Mouse (Mus musculus): ENCODE data around the gene Olfr1196.
"Not testable (repeated sequence)": the region's sequence is repeated elsewhere in the genome, so short reads cannot be mapped to it uniquely, and the experiment has no call there.

Gene Olfr1196

GRCm38 (mm10) chr2:88704497-88704896 lies at the start of gene Olfr1196:
Gene Olfr1196, minus strand, starts transcription at chr2:88704597.
- no peak for DNase-seq (ENCODE audit: inconsistent ontology term)

DNA sequence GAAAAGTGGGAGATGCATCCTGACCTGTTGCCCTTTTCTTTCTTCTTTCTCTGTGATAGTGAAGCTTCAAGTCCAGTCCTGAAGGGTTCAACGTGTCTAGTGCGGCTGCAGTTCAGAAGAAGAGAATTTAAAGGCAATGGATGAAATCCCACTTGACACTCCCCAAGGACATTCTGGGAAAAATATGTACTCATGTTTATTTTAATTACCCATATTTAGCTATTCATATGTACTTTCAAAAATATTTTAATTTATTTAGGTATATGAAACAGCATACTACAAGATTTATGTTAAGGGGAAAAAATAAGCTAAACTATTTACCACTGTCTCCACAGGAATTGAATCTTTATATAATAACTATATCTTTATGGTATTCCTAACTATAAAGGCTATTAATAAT lies 46.9 kb upstream of the Olfr1196 start, which contains the start of gene Olfr1198:
Gene Olfr1198 (minus strand): TSS at position 101 of the 400 bp plus-strand sequence.
- DNase-seq (ENCODE audit: inconsistent ontology term), result no peak

- no peak for DNase-seq (ENCODE audit: inconsistent ontology term)
Observed at GRCm38 (mm10) chr2:88743379-88743778, 39.0 kb upstream of the Olfr1196 start.

DNA sequence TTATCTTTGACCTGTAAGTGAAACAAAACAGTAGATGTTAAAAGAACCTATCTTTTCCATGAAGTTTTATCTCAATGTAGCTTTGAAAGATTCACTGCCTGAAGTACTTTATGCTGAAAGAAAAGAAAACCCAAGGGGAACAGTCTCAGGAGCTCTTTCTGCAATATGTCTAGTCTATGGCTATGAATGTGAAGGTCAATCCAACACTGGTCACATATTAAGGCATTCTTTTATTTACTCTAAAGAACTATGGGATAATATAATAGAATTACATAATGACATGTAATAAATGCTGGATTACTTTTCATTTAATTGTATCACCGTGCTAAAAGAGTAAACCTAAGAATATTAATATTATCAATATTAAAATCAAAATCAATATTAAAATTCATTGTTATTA lies 27.9 kb upstream of the Olfr1196 start, which contains the start of gene Olfr1197:
Gene Olfr1197 (minus strand): TSS at position 101 of the 400 bp plus-strand sequence.
- no peak for DNase-seq (ENCODE audit: inconsistent ontology term)

GRCm38 (mm10) chr2:88689087-88689486 lies 15.3 kb downstream of the Olfr1196 start, which contains the start of gene Olfr1195:
Gene Olfr1195, minus strand, starts transcription at chr2:88689187.
- DNase-seq (ENCODE audit: inconsistent ontology term), result no peak

GRCm38 (mm10) chr2:88675328-88675727 lies 29.1 kb downstream of the Olfr1196 start, which contains the start of gene Olfr1193:
Gene Olfr1193, plus strand, starts transcription at chr2:88675628.
- not testable (repeated sequence) for DNase-seq (ENCODE audit: inconsistent ontology term)

- DNase-seq (ENCODE audit: inconsistent ontology term), result no peak
Observed at GRCm38 (mm10) chr2:88648209-88648608, 56.2 kb downstream of the Olfr1196 start, which contains the start of gene Olfr1192-ps1. Gene Olfr1192-ps1, plus strand, starts transcription at chr2:88648509.
